Mouse (Mus musculus): ENCODE measurements at regions not wholly inside any gene's neighbourhood (a gene's known extent, or its start where the extent isn't known, plus 50 kb on each side); places are given as distances from the start of the nearest gene placed in this dataset.

- TF ChIP-seq CTCF (IDR thresholded peaks at IDR 0.05; ENCODE audit: control insufficient read depth, insufficient read depth, insufficient read length) (no peak), MAX (IDR thresholded peaks at IDR 0.05) (no peak), USF1 (IDR thresholded peaks at IDR 0.05; ENCODE audit: low read depth) (no peak), MYOD1 (IDR thresholded peaks at IDR 0.05; ENCODE audit: control insufficient read depth, insufficient read length, low read depth) (no peak)
These were observed 136.6 kb upstream of the Gm12830 start for GRCm38 (mm10) chr4:114684844-114685382.

All from C2C12 (cell line).